Comparison of ENCODE assay signal across 28 mouse cellular contexts in genomic region chr4:116049211-116049610, GRCm38 (mm10). TPM values are rescaled to one million over a fixed set of nuclear protein-coding genes. Genes with fewer than 3 reads are reported as not detected.
DNase-seq lines count a peak whose midpoint lies in the region; ATAC-seq lines count a peak whose summit lies in the region.
"Had no signal": no experiment of that assay in that cellular context is flagged by ENCODE, and none has a peak within 500 bp of the region (broad histone marks: within the 10 kb centered on the region; RNA-seq: fewer than 3 reads in every experiment).

No protein-coding gene starts in this region.

- H3K27ac ChIP-seq in lung, embryonic 16.5 days (ENCODE audit: low read length) = peak overlapping the region; percentile 69; the same call in 1 of the 2 replicates
- no peak overlapping the region for H3K27ac ChIP-seq in midbrain, embryonic 10.5 days (replicated peaks)
- H3K27ac ChIP-seq: embryonic facial prominence, embryonic 13.5 days; embryonic facial prominence, embryonic 15.5 days; forebrain, embryonic 10.5 days; forebrain, embryonic 12.5 days had no signal

- no peak overlapping the region for H3K9ac ChIP-seq in lung, embryonic 16.5 days (ENCODE audit: low read length)
- H3K9ac ChIP-seq: embryonic facial prominence, embryonic 13.5 days; embryonic facial prominence, embryonic 15.5 days; forebrain, embryonic 12.5 days had no signal

- no peak overlapping the region for H3K4me2 ChIP-seq in lung, embryonic 16.5 days (ENCODE audit: low read depth, low read length)
- H3K4me2 ChIP-seq: embryonic facial prominence, embryonic 13.5 days; embryonic facial prominence, embryonic 15.5 days; forebrain, embryonic 12.5 days had no signal

- no peaks in the 10 kb centered on the region for H3K27me3 ChIP-seq in lung, embryonic 16.5 days (ENCODE audit: control insufficient read depth, insufficient read depth, low read depth, low read length)
- no peaks in the 10 kb centered on the region for H3K27me3 ChIP-seq in midbrain, embryonic 10.5 days (ENCODE audit: low read depth, poor library complexity, severe bottlenecking)
- H3K27me3 ChIP-seq: CH12.LX; embryonic facial prominence, embryonic 13.5 days; embryonic facial prominence, embryonic 15.5 days; Patski had no signal

- no peaks in the 10 kb centered on the region for H3K9me3 ChIP-seq in lung, embryonic 16.5 days (ENCODE audit: control insufficient read depth, low read length)
- no peaks in the 10 kb centered on the region for H3K9me3 ChIP-seq in midbrain, embryonic 10.5 days (replicated peaks)
- H3K9me3 ChIP-seq: embryonic facial prominence, embryonic 13.5 days; embryonic facial prominence, embryonic 15.5 days; forebrain, embryonic 10.5 days; forebrain, embryonic 12.5 days; G1E had no signal

- peaks cover 25% of the 10 kb centered on the region for H3K4me1 ChIP-seq in lung, embryonic 16.5 days (replicated peaks; ENCODE audit: control insufficient read depth, insufficient read depth, low read length)
- H3K4me1 ChIP-seq in midbrain, embryonic 10.5 days = peaks cover 18% of the 10 kb centered on the region

- H3K36me3 ChIP-seq in lung, embryonic 16.5 days (ENCODE audit: control insufficient read depth, insufficient read depth, low read length) = peaks cover 2% of the 10 kb centered on the region; the same call in 1 of the 2 replicates
- peaks cover 24% of the 10 kb centered on the region for H3K36me3 ChIP-seq in midbrain, embryonic 10.5 days
- H3K36me3 ChIP-seq: forebrain, embryonic 12.5 days had no signal

- WGBS in lung, embryonic 16.5 days = 54% methylated on average over 3 of the region's 3 CpGs
- WGBS in midbrain, embryonic 10.5 days = 85% methylated on average over 3 of the region's 3 CpGs

- ATAC-seq in lung, embryonic 16.5 days (ENCODE audit: low read depth) = no peak
- ATAC-seq: activated CD4-positive, CD25-positive, alpha-beta regulatory T cell, adult 4 months; CD4-positive, CD25-positive, alpha-beta regulatory T cell, adult 4 months; forebrain, embryonic 14.5 days; forebrain, embryonic 16.5 days; Patski had no signal

- no peak for DNase-seq in lung, postnatal 10 days
- peak; percentile 25 for DNase-seq in lung, postnatal 36 days
- no peak for DNase-seq in lung, adult 18-20 months
- DNase-seq in Muller cell, postnatal 12 days (ENCODE audit: inconsistent ontology term) = peak; percentile 13
- no peak for DNase-seq in cerebellum, adult 11 months
- DNase-seq in midbrain, embryonic 10.5 days (ENCODE audit: low spot score) = no peak
- DNase-seq: adrenal gland, adult 8-10 months; adrenal gland, postnatal 36 days; B cell, adult 2 months; cerebellum, adult 18-20 months; cerebellum, adult 8-10 months; cerebellum, adult 9-11 months; cerebellum, postnatal 14 days; cerebellum, postnatal 36 days; embryo, embryonic 11 days had no signal

- H3K4me3 ChIP-seq in lung, embryonic 16.5 days (ENCODE audit: low read length) = no peak overlapping the region
- no peak overlapping the region for H3K4me3 ChIP-seq in midbrain, embryonic 10.5 days
- H3K4me3 ChIP-seq: embryonic facial prominence, embryonic 13.5 days; embryonic facial prominence, embryonic 15.5 days; erythroblast, embryonic 14.5 days; forebrain, embryonic 10.5 days; forebrain, embryonic 12.5 days had no signal

RNA-seq across cellular contexts. Expression of gene Nsun4, which starts 4.5 kb away (rescaled TPM):
- polyA plus RNA-seq in lung, embryonic 16.5 days (2015; fragmentation: Nextera tagmentation; extraction: Ambion mirVana) = 25.9 and 28.2 TPM in 2 replicates
- polyA plus RNA-seq in midbrain, embryonic 10.5 days (2016; fragmentation: Nextera tagmentation; extraction: Ambion mirVana) = 20.4 and 21.2 TPM in 2 replicates

RNA-seq across cellular contexts. Expression of gene Uqcrh, which starts 25.7 kb away (rescaled TPM):
- 487 and 499 TPM in 2 replicates for polyA plus RNA-seq in lung, embryonic 16.5 days (2015; fragmentation: Nextera tagmentation; extraction: Ambion mirVana)
- polyA plus RNA-seq in midbrain, embryonic 10.5 days (2016; fragmentation: Nextera tagmentation; extraction: Ambion mirVana) = 444 and 449 TPM in 2 replicates

RNA-seq across cellular contexts. Expression of gene Lrrc41, which starts 25.9 kb away (rescaled TPM):
- polyA plus RNA-seq in lung, embryonic 16.5 days (2015; fragmentation: Nextera tagmentation; extraction: Ambion mirVana) = 68.9 and 70.9 TPM in 2 replicates
- 67.9 and 73.8 TPM in 2 replicates for polyA plus RNA-seq in midbrain, embryonic 10.5 days (2016; fragmentation: Nextera tagmentation; extraction: Ambion mirVana)

RNA-seq across cellular contexts. Expression of gene Faah, which starts 31.5 kb away (rescaled TPM):
- 11.0 and 12.1 TPM in 2 replicates for polyA plus RNA-seq in lung, embryonic 16.5 days (2015; fragmentation: Nextera tagmentation; extraction: Ambion mirVana)
- polyA plus RNA-seq in midbrain, embryonic 10.5 days (2016; fragmentation: Nextera tagmentation; extraction: Ambion mirVana) = 1.4 and 2.7 TPM in 2 replicates

Comparison
In these comparisons a context has a peak if more than half of its experiments do, and no peak if none do; other contexts are left out.
1. DNase-seq: peak in lung, postnatal 36 days (single experiment) and Muller cell, postnatal 12 days (single experiment); none in lung, postnatal 10 days (single experiment), lung, adult 18-20 months (0 of 2), cerebellum, adult 11 months (single experiment) and midbrain, embryonic 10.5 days (single experiment).